Mouse (Mus musculus): ENCODE results near the gene Gsx2. TPM values are rescaled to one million over a fixed set of nuclear protein-coding genes. Genes with fewer than 3 reads are reported as not detected.

Gsx2 gene
- polyA plus RNA-seq, 1 experiment from 2014 or later = 1.1 TPM

DNA sequence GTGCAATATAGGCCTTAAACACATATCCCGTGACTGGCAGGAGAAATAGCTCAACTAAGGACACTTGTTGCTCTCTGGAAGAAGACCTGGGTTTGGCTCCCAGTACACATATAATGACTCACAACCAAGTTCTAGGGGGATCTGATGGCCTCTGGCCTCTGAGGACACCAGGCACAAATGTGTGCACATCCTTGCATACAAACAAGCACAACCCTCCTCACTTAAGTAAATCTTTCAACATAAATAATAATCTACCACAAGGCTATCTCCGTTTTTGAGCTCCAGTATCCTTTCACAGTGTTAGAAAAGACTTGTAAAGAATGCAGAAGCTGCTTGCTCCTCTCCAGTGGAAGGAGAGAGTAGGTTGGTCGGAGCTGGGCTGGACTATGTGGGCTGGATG is 1.7 kb upstream of the Gsx2 start:
- 5% methylated on average over 3 of the region's 3 CpGs for WGBS
- peaks cover 97% of the 10 kb centered on the region for H3K27me3 ChIP-seq (ENCODE audit: control insufficient read depth, insufficient read depth, low read length)
- no peak overlapping the region for H3K27ac ChIP-seq (ENCODE audit: low read depth, low read length)
- H3K36me3 ChIP-seq (ENCODE audit: control insufficient read depth, insufficient read depth, low read length) = no peaks in the 10 kb centered on the region
- ATAC-seq (ENCODE audit: low FRiP score) = no peak
- no peak overlapping the region for H3K4me3 ChIP-seq (ENCODE audit: low read depth, low read length)
- H3K9me3 ChIP-seq (ENCODE audit: control insufficient read depth, low read length) = no peaks in the 10 kb centered on the region
- H3K4me1 ChIP-seq (ENCODE audit: control insufficient read depth, insufficient read depth, low read length) = peaks cover 18% of the 10 kb centered on the region
- peak; percentile 94 for DNase-seq (ENCODE audit: low spot score, missing footprints)
- H3K9ac ChIP-seq (ENCODE audit: low read length) = no peak overlapping the region
- H3K4me2 ChIP-seq = no peak overlapping the region

DNA sequence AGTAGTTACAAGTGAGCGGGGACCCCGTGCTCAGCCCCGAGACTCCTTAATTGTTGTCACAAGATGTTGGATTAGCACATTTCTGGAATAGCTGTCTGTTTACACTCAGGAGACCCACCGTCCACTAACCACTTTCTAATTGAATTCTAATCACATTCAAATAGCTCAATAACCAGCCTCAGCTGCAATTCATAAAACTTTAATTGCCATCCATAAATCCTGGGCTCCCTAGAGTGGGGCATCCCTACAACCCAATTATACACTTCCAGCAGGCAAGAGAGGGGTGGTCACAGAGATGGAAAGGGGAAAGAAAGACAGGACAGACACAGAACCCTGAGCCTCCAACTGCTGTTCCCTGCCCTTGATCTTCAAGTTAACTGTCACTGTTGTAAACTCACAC is 1.3 kb upstream of the Gsx2 start:
- Histone ChIP-seq H3K9me3 (ENCODE audit: control insufficient read depth, low read length) (no peaks in the 10 kb centered on the region), H3K27me3 (ENCODE audit: control insufficient read depth, insufficient read depth, low read length) (peaks cover 97% of the 10 kb centered on the region), H3K4me2 (no peak overlapping the region), H3K4me3 (ENCODE audit: low read depth, low read length) (no peak overlapping the region), H3K36me3 (ENCODE audit: control insufficient read depth, insufficient read depth, low read length) (no peaks in the 10 kb centered on the region), H3K9ac (ENCODE audit: low read length) (no peak overlapping the region), H3K4me1 (ENCODE audit: control insufficient read depth, insufficient read depth, low read length) (peaks cover 18% of the 10 kb centered on the region), H3K27ac (ENCODE audit: low read depth, low read length) (no peak overlapping the region)
- no peak for DNase-seq (ENCODE audit: low spot score, missing footprints)
- no peak for ATAC-seq (ENCODE audit: low FRiP score)
- WGBS = 3% methylated on average over 4 of the region's 4 CpGs

DNA sequence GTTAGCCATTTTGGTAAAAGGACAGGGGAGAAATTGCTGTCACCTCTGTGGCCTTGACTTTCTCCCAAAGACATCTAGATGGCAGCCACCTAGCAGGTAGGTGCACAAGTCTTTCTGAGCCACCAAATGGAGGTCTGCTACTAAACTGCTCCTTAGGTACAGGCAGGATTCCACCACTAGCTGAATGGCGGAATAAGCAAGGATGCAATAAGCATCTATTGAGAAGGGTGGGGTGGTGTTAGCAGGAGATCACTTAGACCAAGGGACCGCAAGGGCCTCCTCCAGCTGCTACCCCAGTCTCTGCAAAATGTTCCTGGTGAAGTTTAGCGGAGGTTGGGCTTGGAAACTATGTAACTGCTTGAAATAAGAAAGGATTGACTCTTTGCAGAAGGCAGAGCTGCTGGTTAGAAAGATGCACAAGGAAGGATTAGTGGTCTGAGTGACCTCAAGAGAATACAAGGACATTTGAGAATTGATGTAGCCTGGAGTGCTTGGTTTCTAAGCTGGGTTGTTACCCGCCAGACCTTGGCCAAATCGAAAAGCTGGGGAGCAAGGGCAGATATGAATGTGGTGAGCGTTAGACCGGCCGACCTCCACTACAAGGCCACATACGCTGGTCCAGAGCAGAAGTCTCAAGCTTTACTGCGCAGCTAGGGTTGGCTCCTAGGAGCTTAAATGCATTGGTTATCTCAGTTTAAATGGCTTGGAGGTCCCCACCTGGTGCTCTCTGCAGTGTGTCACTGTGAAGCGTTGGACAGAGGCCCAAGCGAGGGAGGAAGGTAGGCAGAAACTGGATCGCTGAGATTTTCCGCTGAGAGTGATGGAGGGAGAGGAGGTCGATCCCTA is 641 bp upstream of the Gsx2 start:
- 2% methylated on average over 15 of the region's 15 CpGs for WGBS
- Histone ChIP-seq H3K27me3 (ENCODE audit: control insufficient read depth, insufficient read depth, low read length) (peaks cover 97% of the 10 kb centered on the region), H3K9ac (ENCODE audit: low read length) (no peak overlapping the region), H3K4me3 (ENCODE audit: low read depth, low read length) (peak overlapping the region; percentile 14; the same call in 1 of the 2 replicates), H3K4me2 (peak overlapping the region; percentile 21; the same call in 1 of the 2 replicates), H3K36me3 (ENCODE audit: control insufficient read depth, insufficient read depth, low read length) (no peaks in the 10 kb centered on the region), H3K27ac (ENCODE audit: low read depth, low read length) (no peak overlapping the region), H3K4me1 (ENCODE audit: control insufficient read depth, insufficient read depth, low read length) (peaks cover 18% of the 10 kb centered on the region), H3K9me3 (ENCODE audit: control insufficient read depth, low read length) (no peaks in the 10 kb centered on the region)
- ATAC-seq (ENCODE audit: low FRiP score) = no peak
- peak; percentile 93 for DNase-seq (ENCODE audit: low spot score, missing footprints)

DNA sequence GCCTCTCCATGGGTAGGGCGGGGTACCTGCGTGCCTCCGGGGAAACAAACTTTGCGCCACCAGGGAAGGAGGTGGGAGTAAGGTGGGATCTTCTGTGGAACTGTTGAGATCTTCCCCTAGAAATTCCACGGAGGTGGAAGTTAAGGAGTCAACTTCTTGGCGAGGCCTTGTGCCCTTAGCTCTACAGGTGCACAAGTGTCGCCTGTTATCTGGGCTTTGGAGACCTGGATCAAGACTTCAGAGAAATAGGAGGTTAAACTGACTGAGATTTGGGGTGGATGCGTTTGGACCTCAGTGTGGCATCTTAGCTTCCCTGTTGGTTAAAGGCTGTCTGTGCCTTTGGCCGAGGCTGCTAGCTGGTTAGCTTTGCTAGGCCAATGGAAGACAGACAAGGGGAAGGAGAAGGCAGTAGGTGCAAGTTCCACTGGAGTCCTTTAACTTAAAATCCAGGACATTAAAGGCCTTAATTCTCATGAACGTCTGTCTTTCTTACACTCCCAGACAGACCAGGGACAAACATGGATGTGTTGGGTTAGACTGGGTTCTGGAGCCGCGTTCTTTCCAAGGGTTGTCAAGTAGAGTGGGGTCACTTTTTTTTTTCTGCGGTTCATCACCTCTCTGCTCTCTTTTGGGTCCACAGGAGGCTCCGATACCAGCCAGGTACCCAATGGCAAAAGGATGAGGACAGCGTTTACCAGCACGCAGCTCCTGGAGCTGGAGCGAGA is 1.1 kb downstream of the Gsx2 start:
- Histone ChIP-seq H3K27ac (ENCODE audit: low read depth, low read length) (no peak overlapping the region), H3K9me3 (ENCODE audit: control insufficient read depth, low read length) (no peaks in the 10 kb centered on the region), H3K4me3 (ENCODE audit: low read depth, low read length) (peak overlapping the region; percentile 14; the same call in 1 of the 2 replicates), H3K4me1 (ENCODE audit: control insufficient read depth, insufficient read depth, low read length) (peaks cover 9% of the 10 kb centered on the region), H3K36me3 (ENCODE audit: control insufficient read depth, insufficient read depth, low read length) (no peaks in the 10 kb centered on the region), H3K27me3 (ENCODE audit: control insufficient read depth, insufficient read depth, low read length) (peaks cover 99% of the 10 kb centered on the region), H3K9ac (ENCODE audit: low read length) (no peak overlapping the region), H3K4me2 (no peak overlapping the region)
- under 1% methylated on average over 17 of the region's 17 CpGs for WGBS
- ATAC-seq (ENCODE audit: low FRiP score) (no peak), DNase-seq (ENCODE audit: low spot score, missing footprints) (peak; percentile 96)

DNA sequence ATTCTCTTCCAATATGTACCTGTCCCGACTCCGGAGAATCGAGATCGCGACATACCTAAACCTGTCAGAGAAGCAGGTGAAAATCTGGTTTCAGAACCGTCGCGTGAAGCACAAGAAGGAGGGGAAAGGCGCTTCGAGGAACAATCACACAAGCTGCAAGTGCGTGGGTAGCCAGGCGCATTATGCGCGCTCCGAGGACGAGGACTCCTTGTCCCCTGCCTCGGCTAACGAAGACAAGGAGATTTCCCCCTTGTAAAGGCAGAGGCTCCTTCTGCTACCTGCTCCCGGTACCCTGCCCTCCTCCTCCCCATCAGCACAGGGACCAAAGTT is 1.6 kb downstream of the Gsx2 start:
- DNase-seq (ENCODE audit: low spot score, missing footprints) (peak; percentile 95), ATAC-seq (ENCODE audit: low FRiP score) (no peak)
- Histone ChIP-seq H3K4me3 (ENCODE audit: low read depth, low read length) (no peak overlapping the region), H3K4me2 (no peak overlapping the region), H3K27ac (ENCODE audit: low read depth, low read length) (no peak overlapping the region), H3K9ac (ENCODE audit: low read length) (no peak overlapping the region), H3K9me3 (ENCODE audit: control insufficient read depth, low read length) (no peaks in the 10 kb centered on the region), H3K4me1 (ENCODE audit: control insufficient read depth, insufficient read depth, low read length) (peaks cover 7% of the 10 kb centered on the region), H3K36me3 (ENCODE audit: control insufficient read depth, insufficient read depth, low read length) (no peaks in the 10 kb centered on the region), H3K27me3 (ENCODE audit: control insufficient read depth, insufficient read depth, low read length) (peaks cover 98% of the 10 kb centered on the region)
- WGBS = under 1% methylated on average over 19 of the region's 19 CpGs

DNA sequence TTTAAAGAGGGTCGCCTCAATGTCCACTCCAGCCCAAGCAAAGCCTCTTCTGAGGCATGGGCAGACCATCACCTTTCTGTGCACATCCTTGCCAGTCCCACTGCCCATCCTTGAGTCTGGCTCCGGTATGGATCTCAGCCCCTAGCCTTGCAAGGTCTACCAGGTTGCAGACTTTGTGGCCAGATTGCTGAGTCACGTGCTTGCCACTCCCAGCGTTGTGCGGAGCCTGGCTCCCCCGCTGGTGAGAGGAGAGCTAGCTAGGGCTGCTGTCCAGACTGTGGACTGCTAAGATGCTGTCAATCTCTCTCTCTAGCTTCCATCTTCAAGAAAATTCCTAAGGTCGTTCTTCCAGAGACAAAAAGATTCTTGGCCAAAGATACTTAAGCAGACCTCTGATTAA is 4.2 kb downstream of the Gsx2 start:
- ATAC-seq (ENCODE audit: low FRiP score) (no peak), DNase-seq (ENCODE audit: low spot score, missing footprints) (peak; percentile 92)
- Histone ChIP-seq H3K9ac (ENCODE audit: low read length) (no peak overlapping the region), H3K9me3 (ENCODE audit: control insufficient read depth, low read length) (no peaks in the 10 kb centered on the region), H3K36me3 (ENCODE audit: control insufficient read depth, insufficient read depth, low read length) (no peaks in the 10 kb centered on the region), H3K27ac (ENCODE audit: low read depth, low read length) (no peak overlapping the region), H3K4me1 (ENCODE audit: control insufficient read depth, insufficient read depth, low read length) (peaks cover 17% of the 10 kb centered on the region), H3K27me3 (ENCODE audit: control insufficient read depth, insufficient read depth, low read length) (peaks cover 98% of the 10 kb centered on the region), H3K4me3 (ENCODE audit: low read depth, low read length) (no peak overlapping the region), H3K4me2 (no peak overlapping the region)
- WGBS = 2% methylated on average over 7 of the region's 7 CpGs

DNA sequence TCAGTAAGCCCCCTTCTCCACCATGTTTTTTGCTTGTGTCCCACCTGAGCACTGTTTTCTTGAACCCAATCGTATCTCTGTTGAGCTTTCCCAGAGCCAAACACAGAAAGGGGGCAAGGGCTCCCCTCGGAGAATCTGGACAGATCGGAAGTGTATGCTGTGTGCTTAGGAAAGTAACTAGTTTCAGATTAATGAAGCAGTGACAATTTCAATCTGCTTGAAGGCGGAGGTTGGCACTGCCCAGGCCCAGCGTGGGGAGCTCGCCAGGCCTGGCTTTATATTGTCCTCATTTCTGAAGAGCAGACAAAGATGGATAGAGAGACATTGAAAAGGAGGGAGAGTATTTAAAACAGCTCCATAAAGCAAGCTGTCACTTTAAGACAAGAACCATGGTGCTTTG is 7.0 kb downstream of the Gsx2 start:
- Histone ChIP-seq H3K27me3 (ENCODE audit: control insufficient read depth, insufficient read depth, low read length) (peaks cover 97% of the 10 kb centered on the region), H3K27ac (ENCODE audit: low read depth, low read length) (no peak overlapping the region), H3K9ac (ENCODE audit: low read length) (no peak overlapping the region), H3K4me2 (no peak overlapping the region), H3K36me3 (ENCODE audit: control insufficient read depth, insufficient read depth, low read length) (no peaks in the 10 kb centered on the region), H3K4me3 (ENCODE audit: low read depth, low read length) (no peak overlapping the region), H3K4me1 (ENCODE audit: control insufficient read depth, insufficient read depth, low read length) (peaks cover 14% of the 10 kb centered on the region), H3K9me3 (ENCODE audit: control insufficient read depth, low read length) (no peaks in the 10 kb centered on the region)
- no peak for ATAC-seq (ENCODE audit: low FRiP score)
- DNase-seq (ENCODE audit: low spot score, missing footprints) = peak; percentile 88
- WGBS = under 1% methylated on average over 6 of the region's 6 CpGs

DNA sequence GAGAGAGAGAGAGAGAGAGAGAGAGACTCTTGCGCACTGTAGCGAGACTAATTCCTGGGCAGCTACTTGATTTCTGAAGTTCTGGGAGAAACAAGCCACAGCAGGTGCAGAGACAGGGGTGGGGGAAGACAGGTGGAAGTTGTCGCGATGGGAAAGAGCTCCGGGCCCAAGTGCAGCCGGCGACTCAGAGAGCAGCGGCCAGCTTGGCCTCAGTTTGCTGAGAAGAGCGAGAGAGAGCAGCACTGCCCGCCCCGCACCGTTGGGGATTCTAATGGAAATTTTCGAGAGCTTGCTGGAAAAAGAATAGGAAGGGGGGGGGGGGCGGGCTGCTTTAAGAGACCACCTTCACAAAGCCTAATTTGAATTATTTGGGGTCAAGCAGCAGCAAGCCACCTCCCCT is 7.7 kb downstream of the Gsx2 start:
- DNase-seq (ENCODE audit: low spot score, missing footprints) (no peak), ATAC-seq (ENCODE audit: low FRiP score) (0 out of 2 replicates have a peak, but pooled peaks have one; percentile 45)
- Histone ChIP-seq H3K27me3 (ENCODE audit: control insufficient read depth, insufficient read depth, low read length) (peaks cover 97% of the 10 kb centered on the region), H3K4me2 (no peak overlapping the region), H3K4me3 (ENCODE audit: low read depth, low read length) (no peak overlapping the region), H3K9me3 (ENCODE audit: control insufficient read depth, low read length) (no peaks in the 10 kb centered on the region), H3K4me1 (ENCODE audit: control insufficient read depth, insufficient read depth, low read length) (peaks cover 14% of the 10 kb centered on the region), H3K9ac (ENCODE audit: low read length) (no peak overlapping the region), H3K27ac (ENCODE audit: low read depth, low read length) (no peak overlapping the region), H3K36me3 (ENCODE audit: control insufficient read depth, insufficient read depth, low read length) (no peaks in the 10 kb centered on the region)
- 0% methylated on average over 13 of the region's 14 CpGs for WGBS

Data from midbrain, embryonic 11.5 days (tissue).